Mouse (Mus musculus): ENCODE data around the gene Cul9. TPM values are rescaled to one million over a fixed set of nuclear protein-coding genes. Genes with fewer than 3 reads are reported as not detected.
"Not testable (repeated sequence)": the region's sequence is repeated elsewhere in the genome, so short reads cannot be mapped to it uniquely, and the experiment has no call there.

Cul9 gene
- polyA plus RNA-seq, 1 experiment from 2014 or later, result 17.4 TPM

GRCm38 (mm10) chr17:46496081-46496480 is 50.1 kb downstream of the Cul9 start:
- H3K4me2 ChIP-seq (replicated peaks); H3K4me1 ChIP-seq; H3K27ac ChIP-seq (replicated peaks); H3K9me3 ChIP-seq; H3K36me3 ChIP-seq; H3K27me3 ChIP-seq; ATAC-seq (replicated peaks); H3K9ac ChIP-seq (replicated peaks): not testable (repeated sequence)
- H3K4me3 ChIP-seq, result 0 out of 2 replicates have a peak overlapping the region, but pooled peaks have one; percentile 49

DNA sequence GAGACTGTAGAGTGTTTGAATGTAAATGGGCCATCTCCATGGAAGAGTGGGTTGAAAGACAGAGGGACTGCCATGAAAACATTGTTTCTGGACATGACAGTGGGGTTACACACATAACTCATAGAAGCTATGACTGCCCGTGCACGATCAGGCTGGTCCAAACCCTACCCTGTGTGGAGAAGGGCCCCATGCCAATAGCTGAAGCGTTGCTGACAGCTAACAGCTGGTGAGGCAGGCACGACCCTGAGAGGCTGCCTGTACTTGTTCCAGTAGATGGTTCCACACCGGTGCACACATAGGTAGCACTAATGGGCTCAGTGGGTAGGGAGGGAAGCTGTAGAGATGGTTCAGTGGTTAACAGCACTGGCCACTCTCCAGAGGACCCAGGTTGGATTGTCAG is 50.7 kb downstream of the Cul9 start:
- H3K4me1 ChIP-seq, result peaks cover 8% of the 10 kb centered on the region
- H3K4me2 ChIP-seq (replicated peaks), result no peak overlapping the region
- no peak overlapping the region for H3K9ac ChIP-seq (replicated peaks)
- WGBS, result 66% methylated on average over 5 of the region's 5 CpGs
- no peak overlapping the region for H3K4me3 ChIP-seq
- no peak; the same call in 1 of the 2 replicates for ATAC-seq (replicated peaks)
- H3K9me3 ChIP-seq, result no peaks in the 10 kb centered on the region
- H3K36me3 ChIP-seq, result no peaks in the 10 kb centered on the region
- H3K27me3 ChIP-seq, result 0 out of 2 replicates have a peak, but pooled peaks cover 9% of the 10 kb centered on the region
- no peak overlapping the region for H3K27ac ChIP-seq (replicated peaks)

DNA sequence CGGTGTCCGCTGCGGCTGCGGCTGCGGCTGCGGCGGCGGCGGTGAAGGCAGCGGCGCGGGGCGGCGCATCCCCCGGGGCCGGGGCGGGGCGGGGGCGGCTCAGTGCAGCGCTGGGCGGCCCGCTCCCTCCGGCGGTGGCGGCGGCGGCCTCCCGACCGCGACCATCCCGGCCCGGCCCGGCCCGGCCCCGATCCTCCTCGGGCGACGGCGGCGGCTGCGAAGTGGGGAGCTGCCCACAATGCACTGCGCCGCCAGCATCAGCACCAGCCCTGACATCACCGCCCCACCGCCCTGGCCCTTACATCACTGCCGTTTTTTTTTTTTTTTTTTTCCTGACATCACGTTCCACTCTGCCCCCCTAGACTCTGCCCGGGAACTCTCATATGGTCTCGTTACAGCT is 58.8 kb downstream of the Cul9 start, which contains the start of gene Ttbk1:
Gene Ttbk1, minus strand, starts transcription at position 245 of the 400 bp plus-strand sequence.
- WGBS, result under 1% methylated on average over 36 of the region's 49 CpGs
- Histone ChIP-seq H3K36me3 (no peaks in the 10 kb centered on the region), H3K27ac (replicated peaks) (peak within 1 kb of the TSS; percentile 62), H3K4me1 (peaks cover 49% of the 10 kb centered on the region), H3K9me3 (no peaks in the 10 kb centered on the region), H3K27me3 (no peaks in the 10 kb centered on the region), H3K9ac (replicated peaks) (peak within 1 kb of the TSS; percentile 82), H3K4me3 (peak within 1 kb of the TSS; percentile 70), H3K4me2 (replicated peaks) (peak within 1 kb of the TSS; percentile 74)
- ATAC-seq (replicated peaks), result peak; percentile 73

DNA sequence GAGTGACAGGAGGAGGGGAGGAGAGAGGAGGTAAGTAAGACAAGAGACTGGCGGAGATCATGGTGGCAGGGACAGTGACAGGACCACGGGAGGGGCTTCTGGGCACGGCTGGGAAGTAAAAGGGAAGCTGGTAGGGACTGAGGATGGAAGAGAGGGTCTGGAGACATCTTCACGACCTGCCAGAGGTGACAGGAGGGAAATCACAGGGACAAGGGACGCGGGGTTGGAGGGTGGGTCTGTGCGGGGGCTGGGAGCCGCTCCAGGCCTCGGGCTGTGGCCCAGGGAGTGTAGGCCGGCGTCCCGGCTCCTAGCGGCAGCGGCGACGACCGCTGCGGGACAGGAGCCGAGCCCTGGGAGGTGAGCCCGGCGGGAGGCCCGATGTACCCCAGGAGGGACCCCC is 59.2 kb downstream of the Cul9 start:
- Histone ChIP-seq H3K9ac (replicated peaks) (peak overlapping the region; percentile 82), H3K9me3 (no peaks in the 10 kb centered on the region), H3K27ac (replicated peaks) (peak overlapping the region; percentile 62), H3K27me3 (no peaks in the 10 kb centered on the region), H3K4me1 (peaks cover 49% of the 10 kb centered on the region), H3K4me2 (replicated peaks) (peak overlapping the region; percentile 74), H3K36me3 (0 out of 2 replicates have a peak, but pooled peaks cover 2% of the 10 kb centered on the region), H3K4me3 (peak overlapping the region; percentile 70)
- ATAC-seq (replicated peaks), result peak; percentile 41
- WGBS, result 3% methylated on average over 9 of the region's 22 CpGs

DNA sequence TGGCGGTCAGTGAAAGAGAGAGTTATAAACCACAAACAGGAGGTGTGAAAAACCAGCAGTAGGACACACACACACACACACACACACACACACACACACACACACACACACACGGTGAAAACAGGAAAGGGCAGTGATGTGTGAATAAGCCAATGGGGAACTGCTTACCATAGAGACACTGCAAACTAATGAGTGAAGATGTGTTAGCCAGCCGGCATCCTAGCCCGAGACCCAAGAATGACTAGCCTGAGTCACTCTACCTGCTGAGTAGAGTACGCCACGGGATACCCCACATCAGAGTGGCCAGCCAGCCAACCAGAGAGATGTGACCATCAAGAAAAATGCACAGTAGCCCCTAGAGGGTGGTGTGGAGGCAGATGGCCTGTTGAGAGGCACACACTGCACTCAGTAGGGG is 61.7 kb downstream of the Cul9 start:
- ATAC-seq (replicated peaks), result no peak
- Histone ChIP-seq H3K27ac (replicated peaks) (no peak overlapping the region), H3K36me3 (peaks cover 10% of the 10 kb centered on the region), H3K4me3 (peak overlapping the region; percentile 32), H3K4me2 (replicated peaks) (peak overlapping the region; percentile 65), H3K4me1 (peaks cover 49% of the 10 kb centered on the region), H3K9me3 (no peaks in the 10 kb centered on the region), H3K27me3 (no peaks in the 10 kb centered on the region), H3K9ac (replicated peaks) (peak overlapping the region; percentile 34; the same call in 1 of the 2 replicates)
- 10% methylated on average over 6 of the region's 6 CpGs for WGBS

- H3K27ac ChIP-seq (replicated peaks), result 0 out of 2 replicates have a peak overlapping the region, but pooled peaks have one; percentile 14
- peak overlapping the region; percentile 32 for H3K4me3 ChIP-seq
- WGBS, result 5% methylated on average over 13 of the region's 13 CpGs
- peak overlapping the region; percentile 34 for H3K9ac ChIP-seq (replicated peaks)
- H3K4me1 ChIP-seq, result peaks cover 49% of the 10 kb centered on the region
- H3K36me3 ChIP-seq, result peaks cover 10% of the 10 kb centered on the region
- ATAC-seq (replicated peaks), result no peak
- peak overlapping the region; percentile 65 for H3K4me2 ChIP-seq (replicated peaks)
- H3K9me3 ChIP-seq, result no peaks in the 10 kb centered on the region
- no peaks in the 10 kb centered on the region for H3K27me3 ChIP-seq
Measured at GRCm38 (mm10) chr17:46484021-46484431, 62.2 kb downstream of the Cul9 start.

GRCm38 (mm10) chr17:46483561-46484001 is 62.6 kb downstream of the Cul9 start:
- Histone ChIP-seq H3K4me2 (replicated peaks) (peak overlapping the region; percentile 65), H3K36me3 (peaks cover 12% of the 10 kb centered on the region), H3K4me3 (peak overlapping the region; percentile 32), H3K27me3 (no peaks in the 10 kb centered on the region), H3K9ac (replicated peaks) (peak overlapping the region; percentile 34), H3K9me3 (no peaks in the 10 kb centered on the region), H3K4me1 (peaks cover 49% of the 10 kb centered on the region), H3K27ac (replicated peaks) (0 out of 2 replicates have a peak overlapping the region, but pooled peaks have one; percentile 14)
- peak; percentile 41 for ATAC-seq (replicated peaks)
- 1% methylated on average over 16 of the region's 16 CpGs for WGBS

GRCm38 (mm10) chr17:46477286-46477685 is 68.9 kb downstream of the Cul9 start:
- Histone ChIP-seq H3K9me3 (no peaks in the 10 kb centered on the region), H3K4me2 (replicated peaks) (no peak overlapping the region), H3K27ac (replicated peaks) (no peak overlapping the region), H3K27me3 (no peaks in the 10 kb centered on the region), H3K4me1 (no peaks in the 10 kb centered on the region), H3K36me3 (peaks cover 65% of the 10 kb centered on the region), H3K4me3 (no peak overlapping the region), H3K9ac (replicated peaks) (no peak overlapping the region)
- 95% methylated on average over 15 of the region's 15 CpGs for WGBS
- no peak for ATAC-seq (replicated peaks)

GRCm38 (mm10) chr17:46476601-46477000 is 69.6 kb downstream of the Cul9 start:
- no peak for ATAC-seq (replicated peaks)
- H3K27me3 ChIP-seq, result no peaks in the 10 kb centered on the region
- no peaks in the 10 kb centered on the region for H3K9me3 ChIP-seq
- H3K36me3 ChIP-seq, result peaks cover 68% of the 10 kb centered on the region
- no peak overlapping the region for H3K9ac ChIP-seq (replicated peaks)
- no peak overlapping the region for H3K4me2 ChIP-seq (replicated peaks)
- 85% methylated on average over 8 of the region's 8 CpGs for WGBS
- no peaks in the 10 kb centered on the region for H3K4me1 ChIP-seq
- no peak overlapping the region for H3K4me3 ChIP-seq
- no peak overlapping the region for H3K27ac ChIP-seq (replicated peaks)

- H3K4me3 ChIP-seq, result no peak overlapping the region
- no peaks in the 10 kb centered on the region for H3K9me3 ChIP-seq
- H3K36me3 ChIP-seq, result peaks cover 77% of the 10 kb centered on the region
- no peaks in the 10 kb centered on the region for H3K27me3 ChIP-seq
- peak; percentile 45; the same call in 1 of the 2 replicates for ATAC-seq (replicated peaks)
- peaks cover 6% of the 10 kb centered on the region; the same call in 1 of the 2 replicates for H3K4me1 ChIP-seq
- no peak overlapping the region for H3K9ac ChIP-seq (replicated peaks)
- H3K27ac ChIP-seq (replicated peaks), result peak overlapping the region; percentile 34
- 65% methylated on average over 9 of the region's 9 CpGs for WGBS
- no peak overlapping the region for H3K4me2 ChIP-seq (replicated peaks)
Measured at GRCm38 (mm10) chr17:46467830-46468229, 78.4 kb downstream of the Cul9 start.

- ATAC-seq (replicated peaks), result no peak
- Histone ChIP-seq H3K4me3 (no peak overlapping the region), H3K27ac (replicated peaks) (no peak overlapping the region), H3K9ac (replicated peaks) (no peak overlapping the region), H3K4me2 (replicated peaks) (no peak overlapping the region), H3K9me3 (no peaks in the 10 kb centered on the region), H3K4me1 (peaks cover 3% of the 10 kb centered on the region; the same call in 1 of the 2 replicates), H3K36me3 (peaks cover 44% of the 10 kb centered on the region), H3K27me3 (no peaks in the 10 kb centered on the region)
- WGBS, result 89% methylated on average over 5 of the region's 5 CpGs
Measured at GRCm38 (mm10) chr17:46462226-46462625, 84.0 kb downstream of the Cul9 start.

DNA sequence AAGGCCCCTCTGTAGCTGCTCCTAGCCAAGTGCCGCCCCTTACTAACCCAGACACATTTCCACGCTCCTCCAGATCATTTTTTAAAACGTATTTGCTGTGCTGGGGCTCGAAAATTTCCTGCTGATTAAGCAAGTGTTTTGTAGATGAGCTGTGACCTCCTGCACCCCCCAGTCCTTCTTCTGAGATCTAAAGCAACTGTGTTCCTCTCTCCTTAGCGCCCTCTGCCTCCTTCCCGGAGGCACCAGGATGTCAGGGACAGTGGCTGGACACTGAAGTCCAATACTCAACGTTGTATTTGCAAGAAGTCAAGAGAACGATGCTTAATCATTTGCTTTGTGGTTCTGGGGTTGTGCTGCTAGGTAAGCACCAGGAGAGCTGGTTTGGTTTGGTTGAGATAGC is 84.8 kb downstream of the Cul9 start:
- Histone ChIP-seq H3K4me3 (no peak overlapping the region), H3K36me3 (peaks cover 35% of the 10 kb centered on the region), H3K27ac (replicated peaks) (no peak overlapping the region), H3K4me1 (peaks cover 3% of the 10 kb centered on the region; the same call in 1 of the 2 replicates), H3K27me3 (no peaks in the 10 kb centered on the region), H3K9ac (replicated peaks) (no peak overlapping the region), H3K9me3 (no peaks in the 10 kb centered on the region), H3K4me2 (replicated peaks) (no peak overlapping the region)
- WGBS, result 29% methylated on average over 8 of the region's 8 CpGs
- no peak for ATAC-seq (replicated peaks)

- WGBS, result 11% methylated on average over 32 of the region's 32 CpGs
- Histone ChIP-seq H3K36me3 (peaks cover 30% of the 10 kb centered on the region), H3K27me3 (no peaks in the 10 kb centered on the region)
Measured at GRCm38 (mm10) chr17:46460673-46461072, 85.5 kb downstream of the Cul9 start.

More at GRCm38 (mm10) chr17:46460673-46461072, 85.5 kb downstream of the Cul9 start:
- no peak overlapping the region for H3K9ac ChIP-seq (replicated peaks)
- H3K4me3 ChIP-seq, result no peak overlapping the region
- peaks cover 6% of the 10 kb centered on the region for H3K4me1 ChIP-seq
- H3K27ac ChIP-seq (replicated peaks), result no peak overlapping the region
- H3K4me2 ChIP-seq (replicated peaks), result no peak overlapping the region
- H3K9me3 ChIP-seq, result no peaks in the 10 kb centered on the region
- no peak for ATAC-seq (replicated peaks)

Data from forebrain, embryonic 15.5 days (tissue).